Mouse (Mus musculus) embryonic facial prominence, embryonic 14.5 days (tissue): ENCODE data around the gene Zbtb20. TPM values are rescaled to one million over a fixed set of nuclear protein-coding genes. Genes with fewer than 3 reads are reported as not detected.

Experiments
- ATAC-seq: fragments of 200-750 bp; cut with Nextera tagmentation; 2 replicates; pipeline ENCODE4 v1.8.0; 2017; ENCODE audit warnings: low read depth, moderate number of reproducible peaks, moderate TSS enrichment
- DNase-seq: peaks from one replicate; pipeline ENCODE4 v3.0.0-alpha.2; 2015; ENCODE audit warnings: low spot score
- H3K27ac ChIP-seq: fragments of 300-500 bp; sonication (generic); replicated peaks from 2 replicates; pipeline ENCODE4 v1.5.1; 2014; ENCODE audit warnings: low read depth, mild to moderate bottlenecking, low read length, moderate library complexity
- H3K27me3 ChIP-seq: fragments of 300-500 bp; sonication (generic); replicated peaks from 2 replicates; pipeline ENCODE4 v1.6.1; 2014; ENCODE audit warnings: low read length; ENCODE audit not compliant: control insufficient read depth, insufficient read depth
- H3K36me3 ChIP-seq: fragments of 300-500 bp; sonication (generic); 2 replicates; pipeline ENCODE4 v1.6.1; 2014; ENCODE audit warnings: low read length, mixed read lengths; ENCODE audit not compliant: control insufficient read depth, insufficient read depth
- H3K4me1 ChIP-seq: fragments of 300-500 bp; sonication (generic); 2 replicates; pipeline ENCODE4 v1.6.1; 2014; ENCODE audit warnings: antibody characterized with exemption, low read length; ENCODE audit not compliant: control insufficient read depth, insufficient read depth
- H3K4me2 ChIP-seq: fragments of 300-500 bp; sonication (generic); 2 replicates; pipeline ENCODE4 v1.6.1; 2014; ENCODE audit warnings: low read depth, mild to moderate bottlenecking, low read length, moderate library complexity, mixed read lengths
- H3K4me3 ChIP-seq: fragments of 300-500 bp; sonication (generic); 2 replicates; pipeline ENCODE4 v1.5.1; 2014; ENCODE audit warnings: low read depth, mild to moderate bottlenecking, low read length
- H3K9ac ChIP-seq: fragments of 300-500 bp; sonication (generic); 2 replicates; pipeline ENCODE4 v1.6.1; 2014; ENCODE audit warnings: low read depth, mild to moderate bottlenecking, low read length, moderate library complexity, mixed read lengths
- H3K9me3 ChIP-seq: fragments of 300-500 bp; sonication (generic); 2 replicates; pipeline ENCODE4 v1.6.1; 2016; ENCODE audit warnings: low read length; ENCODE audit not compliant: control insufficient read depth
- WGBS: fragments of 180-500 bp; shearing (Covaris S2); extraction: QIAGEN DNeasy Blood & Tissue Kit; methylation state at CpG from one replicate; pipeline ENCODE4 v1.1.7; 2014; 5-methylcytosine and 5-hydroxymethylcytosine counted together
- polyA plus RNA-seq: library from polyadenylated mRNA; unstranded; fragments of >200 nt; fragmentation: Nextera tagmentation; extraction: Ambion mirVana; gene quantifications from 2 replicates; pipeline ENCODE4 v1.2.1, GENCODE M21; 2014

Gene Zbtb20
- polyA plus RNA-seq, 1 experiment from 2014 or later, result 20.6 TPM

DNA sequence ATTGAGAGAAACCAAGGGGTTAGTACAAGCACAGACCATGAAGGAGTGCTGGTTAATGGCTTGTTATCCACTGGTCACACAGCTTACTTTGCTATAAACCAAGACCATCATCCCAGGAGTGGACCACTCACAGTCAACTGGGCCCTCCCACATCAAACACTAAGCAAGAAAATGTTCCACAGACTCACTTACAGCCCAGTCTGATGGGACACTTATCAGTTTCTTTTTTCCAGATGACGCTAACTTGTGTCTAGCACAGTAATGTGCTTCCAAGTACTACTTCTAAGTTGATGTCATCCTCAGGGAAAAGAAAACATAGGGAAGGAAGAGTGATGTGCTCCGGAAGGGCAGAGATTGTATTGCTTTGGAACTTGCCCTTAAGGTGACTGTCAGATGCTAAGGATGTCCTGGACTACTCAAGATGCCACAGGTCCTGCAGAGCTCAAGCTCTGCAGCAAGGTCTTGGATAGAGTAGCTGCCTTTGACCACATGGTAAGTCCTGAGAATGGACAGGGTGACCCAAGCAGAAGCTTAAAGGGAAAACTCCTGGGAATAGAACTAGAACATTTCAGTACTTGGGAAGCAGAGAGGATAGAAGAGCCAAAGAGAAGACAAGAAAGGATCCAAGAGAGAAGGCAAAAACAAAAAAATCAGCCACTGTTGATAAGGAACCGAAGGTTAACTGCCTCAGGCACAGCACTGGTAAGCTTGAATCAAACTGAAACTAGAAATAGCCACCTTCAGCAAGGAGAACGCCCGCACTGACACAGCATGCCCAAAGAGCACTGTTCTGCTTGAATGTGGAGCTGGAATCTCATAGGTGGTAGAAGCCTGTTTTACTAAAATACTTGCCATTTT is 556.1 kb downstream of the Zbtb20 start:
- DNase-seq (no peak), ATAC-seq (no peak)
- Histone ChIP-seq H3K9me3 (no peaks in the 10 kb centered on the region), H3K27me3 (no peaks in the 10 kb centered on the region), H3K36me3 (no peaks in the 10 kb centered on the region), H3K27ac (no peak overlapping the region), H3K4me2 (no peak overlapping the region), H3K4me1 (no peaks in the 10 kb centered on the region), H3K4me3 (no peak overlapping the region), H3K9ac (no peak overlapping the region)
- WGBS, result 79% methylated on average over 5 of the region's 5 CpGs

DNA sequence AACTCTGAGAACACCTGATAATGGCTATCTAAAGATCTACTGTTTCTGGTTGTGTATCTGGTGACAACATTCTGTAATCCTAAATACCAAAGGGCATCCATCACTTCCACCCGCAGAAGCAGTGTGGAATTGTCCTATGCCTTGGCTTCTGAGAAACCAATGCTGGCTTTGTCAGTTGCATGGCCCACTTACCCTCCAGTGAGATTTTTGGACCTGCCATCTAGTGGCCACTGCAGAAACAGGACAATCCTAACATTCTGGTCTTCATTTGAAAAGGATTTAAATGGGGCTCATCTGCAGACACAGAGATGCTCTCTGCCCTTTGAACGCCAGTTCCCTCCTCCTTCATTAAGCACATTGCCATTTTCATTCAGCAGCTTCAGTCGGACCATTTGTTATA is 559.3 kb downstream of the Zbtb20 start:
- WGBS, result 48% methylated on average over 3 of the region's 3 CpGs
- Histone ChIP-seq H3K36me3 (no peaks in the 10 kb centered on the region), H3K4me2 (no peak overlapping the region), H3K27me3 (no peaks in the 10 kb centered on the region), H3K4me3 (no peak overlapping the region), H3K9me3 (no peaks in the 10 kb centered on the region), H3K9ac (no peak overlapping the region), H3K27ac (no peak overlapping the region), H3K4me1 (no peaks in the 10 kb centered on the region)
- ATAC-seq (no peak), DNase-seq (peak; percentile 23)

DNA sequence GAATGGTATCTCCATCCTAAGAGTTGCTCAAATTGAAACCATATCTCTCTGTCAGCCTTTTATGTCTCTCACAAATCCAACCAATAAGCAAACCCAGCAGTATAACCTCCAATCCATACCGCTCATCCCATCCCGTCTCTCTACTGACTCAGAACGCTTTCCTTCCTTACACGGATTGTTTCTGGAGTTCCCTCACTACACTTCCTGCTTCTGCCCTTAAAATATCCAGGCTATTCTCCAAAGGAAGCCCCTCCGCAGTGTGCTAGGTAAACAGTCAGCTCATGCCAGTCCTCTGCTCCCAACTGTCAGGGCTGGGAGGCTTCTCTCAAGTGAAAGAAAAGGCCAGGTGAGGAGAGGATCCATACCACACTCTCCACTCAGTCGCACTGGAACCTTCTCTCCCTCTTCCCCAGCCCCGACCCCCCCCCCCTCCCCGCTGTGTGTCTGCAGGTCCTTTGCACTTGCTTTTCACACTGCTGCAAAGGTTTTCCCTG is 563.2 kb downstream of the Zbtb20 start:
- no peak overlapping the region for H3K4me2 ChIP-seq
- H3K9ac ChIP-seq, result no peak overlapping the region
- H3K36me3 ChIP-seq, result no peaks in the 10 kb centered on the region
- H3K4me1 ChIP-seq, result no peaks in the 10 kb centered on the region
- no peak overlapping the region for H3K27ac ChIP-seq
- H3K4me3 ChIP-seq, result no peak overlapping the region
- no peaks in the 10 kb centered on the region for H3K27me3 ChIP-seq
- ATAC-seq, result no peak
- DNase-seq, result no peak
- no peaks in the 10 kb centered on the region for H3K9me3 ChIP-seq
- whole genome bisulfite sequencing, result 70% methylated on average over 7 of the region's 8 CpGs

GRCm38 (mm10) chr16:43441392-43441791 is 565.7 kb downstream of the Zbtb20 start:
- DNase-seq (no peak), ATAC-seq (no peak)
- Histone ChIP-seq H3K36me3 (no peaks in the 10 kb centered on the region), H3K27ac (no peak overlapping the region), H3K4me1 (no peaks in the 10 kb centered on the region), H3K9ac (no peak overlapping the region), H3K9me3 (no peaks in the 10 kb centered on the region), H3K4me2 (no peak overlapping the region), H3K27me3 (no peaks in the 10 kb centered on the region), H3K4me3 (no peak overlapping the region)
- 79% methylated on average over 6 of the region's 6 CpGs for WGBS

- 75% methylated on average over 2 of the region's 2 CpGs for WGBS
Measured at GRCm38 (mm10) chr16:43443034-43443433, 567.4 kb downstream of the Zbtb20 start.

DNA sequence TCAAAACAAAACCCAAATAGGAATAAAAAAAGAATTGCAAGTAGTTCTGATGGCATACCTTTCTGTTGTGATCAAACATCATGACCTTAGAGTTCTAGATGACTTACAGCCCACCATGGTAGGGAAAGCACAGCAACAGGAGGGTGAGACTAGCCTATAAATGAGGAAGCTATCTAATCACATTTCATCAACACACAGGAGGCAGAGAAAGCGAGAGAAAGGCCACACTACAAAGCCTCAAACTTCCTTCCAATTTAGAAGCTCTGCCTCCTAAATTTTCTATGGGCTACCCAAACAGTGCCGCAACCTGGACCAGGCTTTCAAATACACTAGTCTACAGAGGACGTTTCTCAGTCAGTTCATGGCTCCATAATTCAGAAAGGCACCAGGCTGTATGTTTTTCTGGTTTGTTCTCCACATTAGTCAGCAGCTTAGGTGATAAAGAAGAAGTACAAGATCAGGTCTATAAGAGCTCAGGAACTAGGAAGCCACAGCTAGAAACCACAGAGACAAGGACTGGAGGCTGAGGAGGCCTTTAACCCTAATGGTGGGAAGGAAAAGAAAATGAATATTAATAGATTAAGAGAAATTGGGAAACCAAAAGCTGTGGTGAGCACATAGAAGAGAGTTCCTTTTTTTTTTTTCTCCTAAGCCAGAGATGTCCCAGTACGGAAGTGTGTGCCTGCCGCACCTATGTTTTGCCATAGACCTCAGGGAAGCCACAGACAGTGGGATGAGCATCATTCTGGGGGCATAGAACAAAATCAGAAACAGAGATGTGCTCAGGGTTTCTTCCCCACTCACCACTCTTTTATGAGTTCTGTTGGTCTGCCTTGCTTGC is 572.7 kb downstream of the Zbtb20 start:
- H3K36me3 ChIP-seq, result no peaks in the 10 kb centered on the region
- 91% methylated on average over 5 of the region's 5 CpGs for WGBS
- H3K4me2 ChIP-seq, result no peak overlapping the region
- no peak for DNase-seq
- no peak overlapping the region for H3K9ac ChIP-seq
- ATAC-seq, result no peak
- no peak overlapping the region for H3K27ac ChIP-seq
- H3K27me3 ChIP-seq, result no peaks in the 10 kb centered on the region
- H3K4me1 ChIP-seq, result no peaks in the 10 kb centered on the region
- H3K4me3 ChIP-seq, result no peak overlapping the region
- no peaks in the 10 kb centered on the region for H3K9me3 ChIP-seq

More at GRCm38 (mm10) chr16:43443034-43443433, 567.4 kb downstream of the Zbtb20 start:
- DNase-seq, result no peak
- Histone ChIP-seq H3K4me1 (no peaks in the 10 kb centered on the region), H3K4me3 (no peak overlapping the region), H3K27me3 (no peaks in the 10 kb centered on the region), H3K9ac (no peak overlapping the region), H3K4me2 (no peak overlapping the region), H3K9me3 (no peaks in the 10 kb centered on the region), H3K27ac (no peak overlapping the region), H3K36me3 (no peaks in the 10 kb centered on the region)
- no peak for ATAC-seq

GRCm38 (mm10) chr16:43454370-43454934 is 578.8 kb downstream of the Zbtb20 start:
- no peak for DNase-seq
- Histone ChIP-seq H3K4me3 (no peak overlapping the region), H3K27ac (no peak overlapping the region), H3K9me3 (no peaks in the 10 kb centered on the region), H3K4me1 (no peaks in the 10 kb centered on the region), H3K4me2 (no peak overlapping the region), H3K27me3 (no peaks in the 10 kb centered on the region), H3K9ac (no peak overlapping the region), H3K36me3 (no peaks in the 10 kb centered on the region)
- no peak for ATAC-seq
- whole genome bisulfite sequencing, result 52% methylated on average over 4 of the region's 4 CpGs

DNA sequence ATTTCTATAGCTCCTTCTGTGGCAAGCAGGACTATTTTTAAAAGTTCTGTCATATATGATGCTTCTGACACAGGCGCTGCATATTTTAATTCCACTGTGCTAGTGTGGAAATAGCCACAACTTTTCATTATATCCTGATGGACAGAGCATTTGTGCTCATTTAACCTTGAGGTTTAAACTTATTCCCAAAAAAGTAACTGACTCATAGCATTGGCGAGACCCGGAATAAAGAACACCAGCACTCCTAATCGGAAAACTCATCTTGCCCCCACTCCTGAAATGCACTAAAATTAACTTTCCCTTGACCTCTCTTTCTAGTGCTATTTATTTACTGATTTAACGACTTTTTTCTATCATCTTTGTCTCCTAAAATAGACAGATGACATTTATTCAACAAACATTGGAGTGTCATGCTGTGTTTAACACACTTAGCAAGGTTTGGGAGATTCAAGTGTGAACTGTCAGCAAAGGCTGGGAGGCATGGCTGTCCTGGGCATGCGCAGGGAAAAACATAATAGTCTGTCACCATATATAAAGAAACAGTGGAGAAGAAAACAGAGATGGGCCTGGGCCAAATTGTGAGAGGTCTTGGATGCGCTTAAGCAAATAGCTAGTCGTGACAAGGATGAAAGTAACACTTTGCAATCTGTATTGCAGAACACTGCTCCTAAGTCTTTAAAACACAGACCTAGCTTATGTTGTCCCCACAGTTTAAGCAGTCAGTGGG is 580.9 kb downstream of the Zbtb20 start:
- no peaks in the 10 kb centered on the region for H3K36me3 ChIP-seq
- H3K4me1 ChIP-seq, result no peaks in the 10 kb centered on the region
- 73% methylated on average over 8 of the region's 8 CpGs for WGBS
- ATAC-seq (no peak), DNase-seq (no peak)
- no peaks in the 10 kb centered on the region for H3K27me3 ChIP-seq
- H3K9ac ChIP-seq, result no peak overlapping the region
- H3K4me2 ChIP-seq, result no peak overlapping the region
- H3K4me3 ChIP-seq, result no peak overlapping the region
- H3K27ac ChIP-seq, result no peak overlapping the region
- H3K9me3 ChIP-seq, result no peaks in the 10 kb centered on the region
